Mouse (Mus musculus) limb, embryonic 14.5 days (tissue): Measurements from ENCODE around the gene Gpr21. TPM values are rescaled to one million over a fixed set of nuclear protein-coding genes. Genes with fewer than 3 reads are reported as not detected.

Source experiments
- ATAC-seq: fragments of 200-750 bp; cut with Nextera tagmentation; 2 replicates; pipeline ENCODE4 v1.8.0; 2017; ENCODE audit warnings: low read depth, moderate number of reproducible peaks, moderate TSS enrichment; ENCODE audit not compliant: low FRiP score
- DNase-seq: peaks from one replicate; pipeline ENCODE4 v3.0.0-alpha.2; 2015; ENCODE audit warnings: low spot score
- H3K27ac ChIP-seq: fragments of 300-500 bp; sonication (generic); replicated peaks from 2 replicates; pipeline ENCODE4 v1.5.1; 2014; ENCODE audit warnings: low read depth, mild to moderate bottlenecking, low read length, moderate library complexity, mixed read lengths
- H3K27me3 ChIP-seq: fragments of 300-500 bp; sonication (generic); 2 replicates; pipeline ENCODE4 v1.6.1; 2014; ENCODE audit warnings: low read length, mixed read lengths; ENCODE audit not compliant: control insufficient read depth, insufficient read depth
- H3K36me3 ChIP-seq: fragments of 300-500 bp; sonication (generic); 2 replicates; pipeline ENCODE4 v1.6.1; 2014; ENCODE audit warnings: mild to moderate bottlenecking, low read length, moderate library complexity, mixed read lengths; ENCODE audit not compliant: control insufficient read depth, insufficient read depth
- H3K4me1 ChIP-seq: fragments of 300-500 bp; sonication (generic); 2 replicates; pipeline ENCODE4 v1.6.1; 2014; ENCODE audit warnings: antibody characterized with exemption, low read length, mixed read lengths; ENCODE audit not compliant: control insufficient read depth, insufficient read depth
- H3K4me2 ChIP-seq: fragments of 300-500 bp; sonication (generic); replicated peaks from 2 replicates; pipeline ENCODE4 v1.6.1; 2014; ENCODE audit warnings: low read depth, mild to moderate bottlenecking, low read length, moderate library complexity; ENCODE audit not compliant: severe bottlenecking
- H3K4me3 ChIP-seq: fragments of 300-500 bp; sonication (generic); replicated peaks from 2 replicates; pipeline ENCODE4 v1.5.1; 2014; ENCODE audit warnings: low read length
- H3K9ac ChIP-seq: fragments of 300-500 bp; sonication (generic); 2 replicates; pipeline ENCODE4 v1.6.1; 2014; ENCODE audit warnings: mild to moderate bottlenecking, low read depth, low read length, moderate library complexity; ENCODE audit not compliant: severe bottlenecking
- H3K9me3 ChIP-seq: fragments of 300-500 bp; sonication (generic); 2 replicates; pipeline ENCODE4 v1.6.1; 2016; ENCODE audit warnings: low read length; ENCODE audit not compliant: control insufficient read depth
- POLR2A ChIP-seq: fragments of 200-500 bp; IDR thresholded peaks from 2 replicates; pipeline ENCODE4 v1.8.0; 2012; ENCODE audit warnings: inconsistent platforms, mild to moderate bottlenecking, moderate library complexity, borderline replicate concordance; ENCODE audit not compliant: insufficient read depth, insufficient read length; ENCODE audit errors: extremely low read depth
- WGBS: fragments of 180-500 bp; shearing (Covaris S2); extraction: QIAGEN DNeasy Blood & Tissue Kit; methylation state at CpG from one replicate; pipeline ENCODE4 v1.1.7; 2014; 5-methylcytosine and 5-hydroxymethylcytosine counted together
- polyA plus RNA-seq, 2 experiments: library from polyadenylated mRNA; depleted of rRNA in 1 of 2; stranded (reverse) in 1 of 2; unstranded in 1 of 2; fragments of >200 nt; fragmentation: Nextera tagmentation in 1 of 2; extraction: Ambion mirVana in 1 of 2; gene quantifications; 2 replicates each; pipeline versions ENCODE4 v1.2.1 to v1.2.3; 2012 to 2014

Gpr21 gene
- polyA plus RNA-seq, 2 experiments, result 0.85 to 1.8 TPM

- no peak for DNase-seq
- WGBS, result 85% methylated on average over 1 of the region's 1 CpGs
- Histone ChIP-seq H3K27ac (no peak overlapping the region), H3K4me1 (no peaks in the 10 kb centered on the region), H3K9me3 (no peaks in the 10 kb centered on the region), H3K36me3 (peaks cover 31% of the 10 kb centered on the region), H3K4me2 (no peak overlapping the region), H3K27me3 (no peaks in the 10 kb centered on the region), H3K4me3 (no peak overlapping the region), H3K9ac (no peak overlapping the region)
- no peak for ATAC-seq
- no peak for TF ChIP-seq POLR2A
Measured at GRCm38 (mm10) chr2:37530766-37531165, 14.6 kb downstream of the Gpr21 start.

GRCm38 (mm10) chr2:37531639-37532038 is 15.5 kb downstream of the Gpr21 start:
- H3K9me3 ChIP-seq, result no peaks in the 10 kb centered on the region
- no peak overlapping the region for H3K4me3 ChIP-seq
- no peak for TF ChIP-seq POLR2A
- no peak overlapping the region for H3K9ac ChIP-seq
- H3K4me1 ChIP-seq, result no peaks in the 10 kb centered on the region
- no peak overlapping the region for H3K4me2 ChIP-seq
- H3K27ac ChIP-seq, result no peak overlapping the region
- H3K27me3 ChIP-seq, result no peaks in the 10 kb centered on the region
- H3K36me3 ChIP-seq, result peaks cover 38% of the 10 kb centered on the region
- no peak for DNase-seq
- ATAC-seq, result no peak
- WGBS, result 87% methylated on average over 3 of the region's 3 CpGs

GRCm38 (mm10) chr2:37549346-37550012 is 33.3 kb downstream of the Gpr21 start:
- ATAC-seq (no peak), DNase-seq (no peak)
- H3K27me3 ChIP-seq, result no peaks in the 10 kb centered on the region
- peaks cover 83% of the 10 kb centered on the region for H3K36me3 ChIP-seq
- no peak overlapping the region for H3K4me2 ChIP-seq
- no peak for TF ChIP-seq POLR2A
- no peaks in the 10 kb centered on the region for H3K4me1 ChIP-seq
- H3K9me3 ChIP-seq, result no peaks in the 10 kb centered on the region
- WGBS, result 86% methylated on average over 1 of the region's 1 CpGs
- no peak overlapping the region for H3K27ac ChIP-seq
- no peak overlapping the region for H3K4me3 ChIP-seq
- H3K9ac ChIP-seq, result no peak overlapping the region

- 82% methylated on average over 2 of the region's 2 CpGs for WGBS
- ATAC-seq (no peak), DNase-seq (no peak)
- TF ChIP-seq POLR2A, result no peak
- no peak overlapping the region for H3K27ac ChIP-seq
- H3K36me3 ChIP-seq, result peaks cover 93% of the 10 kb centered on the region
- H3K4me3 ChIP-seq, result no peak overlapping the region
- H3K4me2 ChIP-seq, result no peak overlapping the region
- no peaks in the 10 kb centered on the region for H3K9me3 ChIP-seq
- H3K4me1 ChIP-seq, result no peaks in the 10 kb centered on the region
- no peaks in the 10 kb centered on the region for H3K27me3 ChIP-seq
- no peak overlapping the region for H3K9ac ChIP-seq
Measured at GRCm38 (mm10) chr2:37556366-37556765, 40.2 kb downstream of the Gpr21 start.

- Histone ChIP-seq H3K9me3 (no peaks in the 10 kb centered on the region), H3K4me3 (no peak overlapping the region), H3K9ac (no peak overlapping the region), H3K27me3 (no peaks in the 10 kb centered on the region), H3K36me3 (peaks cover 76% of the 10 kb centered on the region), H3K27ac (no peak overlapping the region), H3K4me1 (no peaks in the 10 kb centered on the region), H3K4me2 (no peak overlapping the region)
- DNase-seq (no peak), ATAC-seq (no peak)
- no peak for TF ChIP-seq POLR2A
- WGBS, result 66% methylated on average over 2 of the region's 2 CpGs
Measured at GRCm38 (mm10) chr2:37565579-37565978, 49.4 kb downstream of the Gpr21 start.
